Mouse (Mus musculus) olfactory bulb, adult 2 months (tissue): ENCODE measurements around the gene Fbn1.

Source experiments
- CTCF ChIP-seq: fragments of 200-500 bp; IDR thresholded peaks from 2 replicates; pipeline ENCODE4 v1.5.1; 2012; ENCODE audit warnings: low read depth, mild to moderate bottlenecking, low read length, moderate library complexity; ENCODE audit not compliant: insufficient read depth
- POLR2A ChIP-seq: fragments of 200-500 bp; IDR thresholded peaks from 2 replicates; pipeline ENCODE4 v1.6.1; 2012; ENCODE audit warnings: mild to moderate bottlenecking, low read depth, low read length, moderate library complexity; ENCODE audit not compliant: insufficient read depth

GRCm38 (mm10) chr2:125260326-125260725 lies 247.5 kb downstream of the Fbn1 start:
- TF ChIP-seq CTCF (no peak), POLR2A (no peak)
